Mouse (Mus musculus) heart, postnatal 0 days (tissue): Measurements from ENCODE around the gene Vmn1r122. TPM values are rescaled to one million over a fixed set of nuclear protein-coding genes. Genes with fewer than 3 reads are reported as not detected.
"Not testable (repeated sequence)": the region's sequence is repeated elsewhere in the genome, so short reads cannot be mapped to it uniquely, and the experiment has no call there.

Experiments used
- ATAC-seq: fragments of 200-750 bp; cut with Nextera tagmentation; 2 replicates; pipeline ENCODE4 v1.8.0; 2017; ENCODE audit warnings: low read depth, moderate number of reproducible peaks, moderate library complexity; ENCODE audit not compliant: insufficient read depth
- DNase-seq: peaks from one replicate; pipeline ENCODE4 v3.0.0-alpha.2; 2016; ENCODE audit warnings: low spot score
- H3K27ac ChIP-seq: fragments of 300-500 bp; sonication (generic); 2 replicates; pipeline ENCODE4 v1.5.1; 2014; ENCODE audit warnings: low read depth, mild to moderate bottlenecking
- H3K27me3 ChIP-seq: fragments of 300-500 bp; sonication (generic); 2 replicates; pipeline ENCODE4 v1.6.1; 2014; ENCODE audit warnings: low read length, mixed read lengths; ENCODE audit not compliant: control insufficient read depth, insufficient read depth
- H3K36me3 ChIP-seq: fragments of 300-500 bp; sonication (generic); replicated peaks from 2 replicates; pipeline ENCODE4 v1.6.1; 2014; ENCODE audit warnings: low read length, mixed read lengths; ENCODE audit not compliant: control insufficient read depth, insufficient read depth
- H3K4me1 ChIP-seq: fragments of 300-500 bp; sonication (generic); 2 replicates; pipeline ENCODE4 v1.6.1; 2014; ENCODE audit warnings: antibody characterized with exemption; ENCODE audit not compliant: control insufficient read depth, insufficient read depth
- H3K4me2 ChIP-seq: fragments of 300-500 bp; sonication (generic); 2 replicates; pipeline ENCODE4 v1.6.1; 2014; ENCODE audit warnings: low read depth, mild to moderate bottlenecking, low read length, moderate library complexity
- H3K4me3 ChIP-seq: fragments of 300-500 bp; sonication (generic); 2 replicates; pipeline ENCODE4 v1.5.1; 2014; ENCODE audit warnings: low read depth, low read length
- H3K9ac ChIP-seq: fragments of 300-500 bp; sonication (generic); replicated peaks from 2 replicates; pipeline ENCODE4 v1.6.1; 2014; ENCODE audit warnings: low read depth, low read length, mixed read lengths
- H3K9me3 ChIP-seq: fragments of 300-500 bp; sonication (generic); replicated peaks from 2 replicates; pipeline ENCODE4 v1.6.1; 2016; ENCODE audit warnings: low read length; ENCODE audit not compliant: control insufficient read depth
- WGBS: fragments of 180-500 bp; shearing (Covaris S2); extraction: QIAGEN DNeasy Blood & Tissue Kit; methylation state at CpG from one replicate; pipeline ENCODE4 v1.1.7; 2014; 5-methylcytosine and 5-hydroxymethylcytosine counted together
- polyA plus RNA-seq: library from polyadenylated mRNA; unstranded; fragments of >200 nt; fragmentation: Nextera tagmentation; extraction: Ambion mirVana; gene quantifications from 2 replicates; pipeline ENCODE4 v1.2.1, GENCODE M21; 2015
- total RNA-seq: library from RNA; depleted of rRNA; stranded (reverse); fragments of >200 nt; gene quantifications from 2 replicates; pipeline ENCODE4 v1.2.3, GENCODE M21; 2014; ENCODE audit warnings: low replicate concordance; rRNA removed

Vmn1r122 gene
- not detected in 2 replicates for total RNA-seq
- not detected in 2 replicates for polyA plus RNA-seq

DNA sequence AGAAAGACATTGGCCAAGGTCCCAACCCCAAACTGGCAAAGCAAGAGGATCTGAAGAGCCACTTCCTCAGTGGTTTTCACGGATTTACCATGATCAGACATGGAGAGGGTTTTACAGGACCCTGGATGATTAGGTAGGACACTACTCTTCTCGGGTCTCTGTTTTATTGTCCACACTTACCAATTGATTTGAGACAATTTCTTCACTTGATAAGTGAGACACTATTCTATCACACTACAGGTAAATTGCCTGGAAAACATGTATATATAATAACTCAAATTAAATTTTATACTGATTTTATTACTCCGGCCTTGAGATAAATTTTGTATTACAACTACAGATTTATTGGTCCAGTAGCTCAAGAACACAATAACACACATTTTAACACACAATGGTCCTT lies at the start of gene Vmn1r122:
Gene Vmn1r122, minus strand, starts transcription at position 101 of the 400 bp plus-strand sequence.
- 51% methylated on average over 2 of the region's 3 CpGs for WGBS
- not testable (repeated sequence) for H3K27ac ChIP-seq, H3K9ac ChIP-seq, H3K27me3 ChIP-seq, DNase-seq, H3K4me2 ChIP-seq, H3K9me3 ChIP-seq, H3K4me3 ChIP-seq, ATAC-seq, H3K36me3 ChIP-seq, H3K4me1 ChIP-seq

- not testable (repeated sequence) for H3K27me3 ChIP-seq, H3K9ac ChIP-seq, ATAC-seq, H3K36me3 ChIP-seq, H3K9me3 ChIP-seq, H3K4me1 ChIP-seq, H3K27ac ChIP-seq, H3K4me3 ChIP-seq, DNase-seq, H3K4me2 ChIP-seq
- WGBS: 25% methylated on average over 1 of the region's 3 CpGs
Measured at GRCm38 (mm10) chr7:21161885-21162284, 28.0 kb upstream of the Vmn1r122 start, which contains the start of gene Vmn1r123. Gene Vmn1r123 (plus strand): TSS chr7:21162185.

DNA sequence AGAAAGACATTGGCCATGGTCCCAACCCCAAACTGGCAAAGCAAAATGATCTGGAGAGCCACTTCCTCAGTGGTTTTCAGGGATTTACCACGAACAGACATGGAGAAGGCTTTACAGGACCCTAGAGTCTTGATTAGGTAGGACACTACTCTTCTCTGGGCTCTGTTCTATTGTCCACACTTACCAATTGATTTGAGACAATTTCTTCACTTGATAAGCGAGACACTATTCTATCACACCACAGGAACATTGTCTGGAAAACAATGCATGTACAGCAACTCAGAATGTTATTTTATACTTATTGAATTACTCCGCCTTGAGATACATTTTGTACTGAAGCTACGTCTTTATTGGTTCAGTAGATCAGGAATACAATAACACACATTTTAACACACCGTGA lies 35.5 kb downstream of the Vmn1r122 start, which contains the start of gene Vmn1r121:
Gene Vmn1r121, minus strand, starts transcription at position 101 of the 400 bp plus-strand sequence.
- H3K27me3 ChIP-seq, H3K27ac ChIP-seq, H3K4me1 ChIP-seq, H3K4me3 ChIP-seq, H3K4me2 ChIP-seq, H3K9ac ChIP-seq, H3K36me3 ChIP-seq, H3K9me3 ChIP-seq, ATAC-seq, DNase-seq: not testable (repeated sequence)
- 58% methylated on average over 4 of the region's 5 CpGs for WGBS

Other genes starting within 250 kb of the Vmn1r122 start
- gene Vmn1r118, start 221.8 kb downstream of the Vmn1r122 start, total RNA-seq: not detected in 2 replicates
- gene Vmn1r118, start 221.8 kb downstream of the Vmn1r122 start, polyA plus RNA-seq: not detected in 2 replicates
- not detected in 2 replicates for gene Vmn1r119, start 121.7 kb downstream of the Vmn1r122 start, total RNA-seq
- not detected in 2 replicates for gene Vmn1r119, start 121.7 kb downstream of the Vmn1r122 start, polyA plus RNA-seq
- gene Vmn1r120, start 80.3 kb downstream of the Vmn1r122 start, total RNA-seq: not detected in 2 replicates
- gene Vmn1r120, start 80.3 kb downstream of the Vmn1r122 start, polyA plus RNA-seq: not detected in 2 replicates
- gene Vmn1r121, start 35.6 kb downstream of the Vmn1r122 start, total RNA-seq: not detected in 2 replicates
- gene Vmn1r121, start 35.6 kb downstream of the Vmn1r122 start, polyA plus RNA-seq: not detected in 2 replicates
- not detected in 2 replicates for gene Vmn1r123, start 28.1 kb upstream of the Vmn1r122 start, total RNA-seq
- gene Vmn1r123, start 28.1 kb upstream of the Vmn1r122 start, polyA plus RNA-seq: not detected in 2 replicates
- not detected in 2 replicates for gene Gm5157, start 56.3 kb upstream of the Vmn1r122 start, total RNA-seq
- not detected in 2 replicates for gene Gm5157, start 56.3 kb upstream of the Vmn1r122 start, polyA plus RNA-seq
- not detected in 2 replicates for gene Vmn1r124, start 126.5 kb upstream of the Vmn1r122 start, total RNA-seq
- gene Vmn1r124, start 126.5 kb upstream of the Vmn1r122 start, polyA plus RNA-seq: not detected in 2 replicates
- gene Vmn1r125, start 138.1 kb upstream of the Vmn1r122 start, total RNA-seq: not detected in 2 replicates
- not detected in 2 replicates for gene Vmn1r125, start 138.1 kb upstream of the Vmn1r122 start, polyA plus RNA-seq
- gene Vmn1r126, start 167.3 kb upstream of the Vmn1r122 start, total RNA-seq: not detected in 2 replicates
- not detected in 2 replicates for gene Vmn1r126, start 167.3 kb upstream of the Vmn1r122 start, polyA plus RNA-seq
- gene Vmn1r127, start 185.7 kb upstream of the Vmn1r122 start, total RNA-seq: not detected in 2 replicates
- gene Vmn1r127, start 185.7 kb upstream of the Vmn1r122 start, polyA plus RNA-seq: not detected in 2 replicates
- not detected in 2 replicates for gene Vmn1r128, start 215.2 kb upstream of the Vmn1r122 start, total RNA-seq
- gene Vmn1r128, start 215.2 kb upstream of the Vmn1r122 start, polyA plus RNA-seq: not detected in 2 replicates
- not detected in 2 replicates for gene Vmn1r129, start 227.2 kb upstream of the Vmn1r122 start, total RNA-seq
- not detected in 2 replicates for gene Vmn1r129, start 227.2 kb upstream of the Vmn1r122 start, polyA plus RNA-seq